Mouse (Mus musculus) lung, postnatal 0 days (tissue): ENCODE measurements around the gene Ctsc. TPM values are rescaled to one million over a fixed set of nuclear protein-coding genes. Genes with fewer than 3 reads are reported as not detected.
"Not testable (repeated sequence)": the region's sequence is repeated elsewhere in the genome, so short reads cannot be mapped to it uniquely, and the experiment has no call there.

Experiments
- ATAC-seq: fragments of 200-750 bp; cut with Nextera tagmentation; 2 replicates; pipeline ENCODE4 v1.8.0; 2017; ENCODE audit warnings: moderate library complexity
- DNase-seq: peaks from one replicate; pipeline ENCODE4 v3.0.0-alpha.2; 2016; ENCODE audit warnings: low spot score
- H3K27ac ChIP-seq: fragments of 300-500 bp; sonication (generic); 2 replicates; pipeline ENCODE4 v1.5.1; 2014; ENCODE audit warnings: antibody characterized with exemption, mild to moderate bottlenecking, low read length, mixed read lengths
- H3K27me3 ChIP-seq: fragments of 300-500 bp; sonication (generic); replicated peaks from 2 replicates; pipeline ENCODE4 v1.6.1; 2014; ENCODE audit warnings: low read length, mixed read lengths; ENCODE audit not compliant: insufficient read depth
- H3K36me3 ChIP-seq: fragments of 300-500 bp; sonication (generic); 2 replicates; pipeline ENCODE4 v1.6.1; 2014; ENCODE audit warnings: low read length, mixed read lengths; ENCODE audit not compliant: insufficient read depth
- H3K4me1 ChIP-seq: fragments of 300-500 bp; sonication (generic); 2 replicates; pipeline ENCODE4 v1.6.1; 2014; ENCODE audit warnings: antibody characterized with exemption, low read depth, low read length, mixed read lengths; ENCODE audit not compliant: insufficient read depth
- H3K4me2 ChIP-seq: fragments of 300-500 bp; sonication (generic); replicated peaks from 2 replicates; pipeline ENCODE4 v1.6.1; 2014; ENCODE audit warnings: low read depth, mild to moderate bottlenecking, low read length, moderate library complexity, mixed read lengths
- H3K4me3 ChIP-seq: fragments of 300-500 bp; sonication (generic); 2 replicates; pipeline ENCODE4 v1.5.1; 2014; ENCODE audit warnings: low read depth, low read length
- H3K9ac ChIP-seq: fragments of 300-500 bp; sonication (generic); replicated peaks from 2 replicates; pipeline ENCODE4 v1.6.1; 2014; ENCODE audit warnings: low read depth, mild to moderate bottlenecking
- H3K9me3 ChIP-seq: fragments of 300-500 bp; sonication (generic); 2 replicates; pipeline ENCODE4 v1.6.1; 2016; ENCODE audit warnings: low read length, mixed read lengths
- CTCF ChIP-seq: IDR thresholded peaks from 2 replicates; pipeline ENCODE4 v1.5.1; 2016; ENCODE audit warnings: antibody characterized with exemption, mild to moderate bottlenecking
- EP300 ChIP-seq: IDR thresholded peaks from 2 replicates; pipeline ENCODE4 v1.6.1; 2016; ENCODE audit warnings: antibody characterized with exemption, mild to moderate bottlenecking, control low read depth
- WGBS: fragments of 180-500 bp; shearing (Covaris S2); extraction: QIAGEN DNeasy Blood & Tissue Kit; methylation state at CpG from one replicate; pipeline ENCODE4 v1.1.7; 2014; 5-methylcytosine and 5-hydroxymethylcytosine counted together
- polyA plus RNA-seq: library from polyadenylated mRNA; unstranded; fragments of >200 nt; fragmentation: Nextera tagmentation; extraction: Ambion mirVana; gene quantifications from 2 replicates; pipeline ENCODE4 v1.2.1, GENCODE M21; 2015

Gene Ctsc
- 303 and 368 TPM in 2 replicates for polyA plus RNA-seq

- Histone ChIP-seq H3K4me1 (no peaks in the 10 kb centered on the region; the same call in 1 of the 2 replicates), H3K4me2 (peak within 1 kb of the TSS; percentile 91), H3K9ac (peak within 1 kb of the TSS; percentile 80), H3K27me3 (no peaks in the 10 kb centered on the region), H3K9me3 (no peaks in the 10 kb centered on the region), H3K4me3 (peak within 1 kb of the TSS; percentile 70), H3K27ac (peak within 1 kb of the TSS; percentile 81), H3K36me3 (0 out of 2 replicates have a peak, but pooled peaks cover 4% of the 10 kb centered on the region)
- DNase-seq (peak; percentile 95), ATAC-seq (peak; percentile 96)
- 1% methylated on average over 34 of the region's 34 CpGs for WGBS
- TF ChIP-seq EP300 = 0 out of 2 replicates have a peak, but pooled peaks have one; percentile 8
- TF ChIP-seq CTCF = peak; percentile 47
These were observed at the start of gene Ctsc for GRCm38 (mm10) chr7:88277858-88278627. Gene Ctsc, plus strand, starts transcription at chr7:88278085.

GRCm38 (mm10) chr7:88229051-88229450 lies 48.8 kb upstream of the Ctsc start:
- TF ChIP-seq CTCF (no peak), EP300 (no peak)
- no peaks in the 10 kb centered on the region for H3K36me3 ChIP-seq
- ATAC-seq = no peak
- WGBS = 51% methylated on average over 2 of the region's 2 CpGs
- no peaks in the 10 kb centered on the region for H3K4me1 ChIP-seq
- H3K27ac ChIP-seq = no peak overlapping the region
- no peak for DNase-seq
- no peak overlapping the region for H3K4me2 ChIP-seq
- no peaks in the 10 kb centered on the region for H3K9me3 ChIP-seq
- H3K27me3 ChIP-seq = no peaks in the 10 kb centered on the region
- no peak overlapping the region for H3K4me3 ChIP-seq
- no peak overlapping the region for H3K9ac ChIP-seq

GRCm38 (mm10) chr7:88230121-88230520 lies 47.8 kb upstream of the Ctsc start:
- no peak overlapping the region for H3K4me2 ChIP-seq
- no peak overlapping the region for H3K9ac ChIP-seq
- no peak overlapping the region for H3K27ac ChIP-seq
- no peaks in the 10 kb centered on the region for H3K4me1 ChIP-seq
- no peaks in the 10 kb centered on the region for H3K9me3 ChIP-seq
- 85% methylated on average over 4 of the region's 4 CpGs for WGBS
- TF ChIP-seq EP300 (no peak), CTCF (no peak)
- H3K27me3 ChIP-seq = no peaks in the 10 kb centered on the region
- H3K36me3 ChIP-seq = no peaks in the 10 kb centered on the region
- ATAC-seq = no peak
- no peak for DNase-seq
- H3K4me3 ChIP-seq = no peak overlapping the region

- H3K27ac ChIP-seq = no peak overlapping the region
- no peak overlapping the region for H3K9ac ChIP-seq
- no peaks in the 10 kb centered on the region for H3K4me1 ChIP-seq
- WGBS = 82% methylated on average over 7 of the region's 7 CpGs
- no peak for TF ChIP-seq CTCF
- no peak for TF ChIP-seq EP300
- H3K4me2 ChIP-seq = no peak overlapping the region
- H3K27me3 ChIP-seq = no peaks in the 10 kb centered on the region
- no peaks in the 10 kb centered on the region for H3K36me3 ChIP-seq
- DNase-seq (no peak), ATAC-seq (no peak)
- no peak overlapping the region for H3K4me3 ChIP-seq
- H3K9me3 ChIP-seq = no peaks in the 10 kb centered on the region
These were observed 46.9 kb upstream of the Ctsc start for GRCm38 (mm10) chr7:88230756-88231522.

GRCm38 (mm10) chr7:88243059-88243458 lies 34.8 kb upstream of the Ctsc start:
- Histone ChIP-seq H3K27me3 (no peaks in the 10 kb centered on the region), H3K4me3 (no peak overlapping the region), H3K4me1 (no peaks in the 10 kb centered on the region), H3K4me2 (no peak overlapping the region), H3K9me3 (no peaks in the 10 kb centered on the region), H3K36me3 (no peaks in the 10 kb centered on the region), H3K27ac (no peak overlapping the region), H3K9ac (no peak overlapping the region)
- ATAC-seq (no peak), DNase-seq (peak; percentile 66)
- peak; percentile 42; the same call in 1 of the 2 replicates for TF ChIP-seq EP300
- TF ChIP-seq CTCF = no peak
- 22% methylated on average over 3 of the region's 3 CpGs for WGBS

- Histone ChIP-seq H3K36me3 (no peaks in the 10 kb centered on the region), H3K9me3 (no peaks in the 10 kb centered on the region), H3K9ac (no peak overlapping the region), H3K27ac (no peak overlapping the region), H3K4me2 (no peak overlapping the region), H3K4me1 (no peaks in the 10 kb centered on the region), H3K27me3 (no peaks in the 10 kb centered on the region), H3K4me3 (no peak overlapping the region)
- peak; percentile 84 for ATAC-seq
- TF ChIP-seq EP300 = peak; percentile 87
- TF ChIP-seq CTCF = no peak
- peak; percentile 85 for DNase-seq
These were observed 33.4 kb upstream of the Ctsc start for GRCm38 (mm10) chr7:88244462-88244861.

GRCm38 (mm10) chr7:88250380-88250779 lies 27.5 kb upstream of the Ctsc start:
- not testable (repeated sequence) for H3K4me2 ChIP-seq, H3K27ac ChIP-seq, H3K4me1 ChIP-seq, H3K27me3 ChIP-seq, ATAC-seq, H3K9ac ChIP-seq, H3K36me3 ChIP-seq, DNase-seq, H3K4me3 ChIP-seq, H3K9me3 ChIP-seq
- WGBS = 91% methylated on average over 2 of the region's 2 CpGs
